Mouse (Mus musculus): ENCODE data around the gene Olfr1002.
"Not testable (repeated sequence)": the region's sequence is repeated elsewhere in the genome, so short reads cannot be mapped to it uniquely, and the experiment has no call there.

Gene Olfr1002

GRCm38 (mm10) chr2:85650604-85651003, at the start of gene Olfr1002:
TSS of gene Olfr1002 (minus strand) at chr2:85650704.
- no peak for DNase-seq (ENCODE audit: low read depth)

- DNase-seq (ENCODE audit: low read depth), result no peak
Observed at GRCm38 (mm10) chr2:85689131-85689530, 38.6 kb upstream of the Olfr1002 start, which contains the start of gene Olfr1008. TSS of gene Olfr1008 (plus strand) at chr2:85689431.

- DNase-seq (ENCODE audit: low read depth), result no peak
Observed at GRCm38 (mm10) chr2:85678667-85679066, 28.2 kb upstream of the Olfr1002 start, which contains the start of gene Olfr1006. TSS of gene Olfr1006 (minus strand) at chr2:85678767.

- DNase-seq (ENCODE audit: low read depth), result not testable (repeated sequence)
Observed at GRCm38 (mm10) chr2:85664355-85664754, 13.9 kb upstream of the Olfr1002 start, which contains the start of gene Olfr154. TSS of gene Olfr154 (minus strand) at chr2:85664455.

GRCm38 (mm10) chr2:85611803-85612202, 38.7 kb downstream of the Olfr1002 start, which contains the start of gene Olfr1000:
TSS of gene Olfr1000 (minus strand) at chr2:85611903.
- DNase-seq (ENCODE audit: low read depth), result no peak
